Mouse (Mus musculus) erythroblast, embryonic 14.5 days (primary cell): Measurements from ENCODE around the gene Otop2. TPM values are rescaled to one million over a fixed set of nuclear protein-coding genes. Genes with fewer than 3 reads are reported as not detected.
A peak's percentile ranks its signal among the peaks of the same experiment; 100 is the strongest.

Experiments
- H3K27me3 ChIP-seq: 2 replicates; pipeline ENCODE4 v1.6.1; 2012; ENCODE audit warnings: inconsistent platforms; ENCODE audit not compliant: control insufficient read depth
- H3K36me3 ChIP-seq: 2 replicates; pipeline ENCODE4 v1.6.1; 2012; ENCODE audit warnings: mild to moderate bottlenecking, inconsistent platforms; ENCODE audit not compliant: control insufficient read depth
- H3K4me1 ChIP-seq: 2 replicates; pipeline ENCODE4 v1.6.1; 2012; ENCODE audit warnings: inconsistent platforms; ENCODE audit not compliant: control insufficient read depth
- H3K4me3 ChIP-seq: replicated peaks from 2 replicates; pipeline ENCODE3; 2012; ENCODE audit warnings: moderate library complexity, mild to moderate bottlenecking, inconsistent platforms
- H3K9me3 ChIP-seq: 2 replicates; pipeline ENCODE4 v1.6.1; 2012; ENCODE audit warnings: low read length, inconsistent platforms, mixed read lengths; ENCODE audit not compliant: control insufficient read depth
- GATA1 ChIP-seq: IDR thresholded peaks from 2 replicates; pipeline ENCODE4 v1.6.1; 2012; ENCODE audit warnings: low read length, inconsistent platforms, mixed read lengths
- TAL1 ChIP-seq: IDR thresholded peaks from 3 replicates; pipeline ENCODE4 v1.6.1; 2012; ENCODE audit warnings: low read length, inconsistent platforms, mixed read lengths
- polyA plus RNA-seq: library from polyadenylated mRNA; stranded (reverse); fragments of >175 nt; gene quantifications from 2 replicates; pipeline ENCODE4 v1.2.3, GENCODE M21; 2012

Otop2 gene
- polyA plus RNA-seq, 1 experiment: not detected

GRCm38 (mm10) chr11:115291503-115291902 is 15.5 kb upstream of the Otop2 start:
- Histone ChIP-seq H3K27me3 (peaks cover 5% of the 10 kb centered on the region), H3K4me1 (peaks cover 3% of the 10 kb centered on the region; the same call in 1 of the 2 replicates)
- TF ChIP-seq TAL1 (no peak), GATA1 (no peak)

GRCm38 (mm10) chr11:115292631-115293375 is 14.2 kb upstream of the Otop2 start:
- Histone ChIP-seq H3K27me3 (peaks cover 18% of the 10 kb centered on the region), H3K4me1 (peaks cover 5% of the 10 kb centered on the region; the same call in 1 of the 2 replicates), H3K36me3 (no peaks in the 10 kb centered on the region; the same call in 1 of the 2 replicates), H3K4me3 (no peak overlapping the region), H3K9me3 (no peaks in the 10 kb centered on the region)
- TF ChIP-seq TAL1 (no peak), GATA1 (no peak)

More at GRCm38 (mm10) chr11:115291503-115291902, 15.5 kb upstream of the Otop2 start:
- Histone ChIP-seq H3K36me3 (no peaks in the 10 kb centered on the region; the same call in 1 of the 2 replicates), H3K9me3 (no peaks in the 10 kb centered on the region), H3K4me3 (no peak overlapping the region)

- H3K27me3 ChIP-seq: peaks cover 27% of the 10 kb centered on the region
- peaks cover 5% of the 10 kb centered on the region; the same call in 1 of the 2 replicates for H3K4me1 ChIP-seq
- peak overlapping the region; percentile 56 for H3K4me3 ChIP-seq
- TF ChIP-seq GATA1 (no peak), TAL1 (no peak)
- H3K9me3 ChIP-seq: no peaks in the 10 kb centered on the region
- no peaks in the 10 kb centered on the region; the same call in 1 of the 2 replicates for H3K36me3 ChIP-seq
Measured at GRCm38 (mm10) chr11:115295939-115296338, 11.0 kb upstream of the Otop2 start.

GRCm38 (mm10) chr11:115296471-115297210 is 10.3 kb upstream of the Otop2 start:
- no peaks in the 10 kb centered on the region; the same call in 1 of the 2 replicates for H3K36me3 ChIP-seq
- H3K4me1 ChIP-seq: peaks cover 5% of the 10 kb centered on the region; the same call in 1 of the 2 replicates
- TF ChIP-seq TAL1: no peak
- no peak for TF ChIP-seq GATA1
- H3K27me3 ChIP-seq: peaks cover 27% of the 10 kb centered on the region
- peak overlapping the region; percentile 56 for H3K4me3 ChIP-seq
- no peaks in the 10 kb centered on the region for H3K9me3 ChIP-seq

GRCm38 (mm10) chr11:115297214-115297826 is 9.6 kb upstream of the Otop2 start, which contains the start of gene Fads6:
Fads6 (minus strand) TSS chr11:115297663.
- TF ChIP-seq TAL1 (no peak), GATA1 (no peak)
- no peaks in the 10 kb centered on the region; the same call in 1 of the 2 replicates for H3K36me3 ChIP-seq
- peaks cover 27% of the 10 kb centered on the region for H3K27me3 ChIP-seq
- peak within 1 kb of the TSS; percentile 56 for H3K4me3 ChIP-seq
- H3K9me3 ChIP-seq: no peaks in the 10 kb centered on the region
- peaks cover 5% of the 10 kb centered on the region; the same call in 1 of the 2 replicates for H3K4me1 ChIP-seq

- peaks cover 5% of the 10 kb centered on the region; the same call in 1 of the 2 replicates for H3K4me1 ChIP-seq
- no peak overlapping the region for H3K4me3 ChIP-seq
- H3K27me3 ChIP-seq: peaks cover 27% of the 10 kb centered on the region
- TF ChIP-seq GATA1 (no peak), TAL1 (no peak)
- no peaks in the 10 kb centered on the region for H3K9me3 ChIP-seq
- no peaks in the 10 kb centered on the region; the same call in 1 of the 2 replicates for H3K36me3 ChIP-seq
Measured at GRCm38 (mm10) chr11:115298160-115298559, 8.8 kb upstream of the Otop2 start.

- no peaks in the 10 kb centered on the region for H3K36me3 ChIP-seq
- H3K27me3 ChIP-seq: peaks cover 30% of the 10 kb centered on the region
- H3K4me1 ChIP-seq: peaks cover 5% of the 10 kb centered on the region; the same call in 1 of the 2 replicates
- TF ChIP-seq TAL1 (no peak), GATA1 (no peak)
- no peak overlapping the region for H3K4me3 ChIP-seq
- H3K9me3 ChIP-seq: no peaks in the 10 kb centered on the region
Measured at GRCm38 (mm10) chr11:115300745-115301144, 6.2 kb upstream of the Otop2 start.

- no peaks in the 10 kb centered on the region for H3K36me3 ChIP-seq
- H3K4me1 ChIP-seq: peaks cover 5% of the 10 kb centered on the region; the same call in 1 of the 2 replicates
- H3K9me3 ChIP-seq: no peaks in the 10 kb centered on the region
- TF ChIP-seq GATA1 (no peak), TAL1 (no peak)
- H3K4me3 ChIP-seq: no peak overlapping the region
- H3K27me3 ChIP-seq: peaks cover 26% of the 10 kb centered on the region
Measured at GRCm38 (mm10) chr11:115301351-115301750, 5.6 kb upstream of the Otop2 start.
